Mouse (Mus musculus) CH12.LX (cell line): Measurements from ENCODE around the gene Ms4a5. TPM values are rescaled to one million over a fixed set of nuclear protein-coding genes. Genes with fewer than 3 reads are reported as not detected.

Experiments
- DNase-seq: peaks from one replicate; pipeline ENCODE4 v3.0.0-alpha.2; 2013; ENCODE audit errors: extremely low read depth
- H3K27ac ChIP-seq: 2 replicates; pipeline ENCODE4 v1.5.1; 2012; ENCODE audit warnings: low read depth, mild to moderate bottlenecking, control low read depth, moderate library complexity; ENCODE audit not compliant: insufficient read depth
- H3K27me3 ChIP-seq: replicated peaks from 2 replicates; pipeline ENCODE3; 2012; ENCODE audit warnings: inconsistent platforms
- H3K36me3 ChIP-seq, 2 experiments: replicated peaks in 1 of 2; 2 replicates each; pipeline versions ENCODE3 to v1.6.1; 2012; ENCODE audit warnings: inconsistent platforms in 1 of 2, low read length in 1 of 2, mild to moderate bottlenecking in 1 of 2, mixed read lengths in 1 of 2, moderate library complexity in 1 of 2; ENCODE audit not compliant: control insufficient read depth in 1 of 2, insufficient read depth in 1 of 2
- H3K4me1 ChIP-seq, 2 experiments: 2 replicates each; pipeline ENCODE4 v1.6.1; 2012; ENCODE audit warnings: inconsistent platforms in 1 of 2, moderate library complexity in 1 of 2; ENCODE audit not compliant: insufficient read depth in 2 of 2, control insufficient read depth in 1 of 2
- H3K4me2 ChIP-seq: 2 replicates; pipeline ENCODE4 v1.6.1; 2012; ENCODE audit warnings: low read depth, mild to moderate bottlenecking, control low read depth; ENCODE audit not compliant: poor library complexity, insufficient read depth, severe bottlenecking
- H3K4me3 ChIP-seq, 3 experiments: fragments of 150-350 bp in 1 of 3; sonication (generic) in 1 of 3; replicated peaks in 1 of 3; 2 replicates each; pipeline versions ENCODE3 to v1.5.1; 2011 to 2012; ENCODE audit warnings: low read depth in 2 of 3, low read length in 2 of 3, mild to moderate bottlenecking in 2 of 3, moderate library complexity in 2 of 3, control low read depth in 1 of 3, improper control_type of control experiment in 1 of 3, inconsistent platforms in 1 of 3, mixed read lengths in 1 of 3; ENCODE audit not compliant: poor library complexity in 1 of 3
- H3K79me2 ChIP-seq: replicated peaks from 2 replicates; pipeline ENCODE4 v1.6.1; 2012; ENCODE audit warnings: mild to moderate bottlenecking, moderate library complexity; ENCODE audit not compliant: control insufficient read depth, poor library complexity, insufficient read depth, severe bottlenecking; ENCODE audit errors: extremely low read depth
- H3K9ac ChIP-seq: 2 replicates; pipeline ENCODE4 v1.6.1; 2012; ENCODE audit warnings: low read depth, mild to moderate bottlenecking, control low read depth, moderate library complexity; ENCODE audit not compliant: insufficient read depth
- H3K9me3 ChIP-seq: replicated peaks from 2 replicates; pipeline ENCODE3; 2012; ENCODE audit warnings: low read length, inconsistent platforms, mixed read lengths
- BHLHE40 ChIP-seq: IDR thresholded peaks from 2 replicates; pipeline ENCODE4 v1.6.1; 2011; ENCODE audit warnings: mild to moderate bottlenecking, low read depth, low read length, improper control_type of control experiment
- CHD2 ChIP-seq: IDR thresholded peaks from 2 replicates; pipeline ENCODE4 v1.6.1; 2011; ENCODE audit warnings: low read length, improper control_type of control experiment
- E2F4 ChIP-seq: IDR thresholded peaks from 2 replicates; pipeline ENCODE4 v1.6.1; 2011; ENCODE audit warnings: low read depth, low read length, improper control_type of control experiment; ENCODE audit not compliant: insufficient replicate concordance
- ETS1 ChIP-seq: conservative IDR thresholded peaks from 2 replicates; pipeline ENCODE4 v1.6.1; 2012; ENCODE audit warnings: low read depth, mild to moderate bottlenecking, inconsistent platforms, low read length, improper control_type of control experiment, moderate library complexity
- GABPA ChIP-seq: IDR thresholded peaks from 2 replicates; pipeline ENCODE4 v1.6.1; 2012; ENCODE audit warnings: low read depth, low read length, improper control_type of control experiment, inconsistent platforms; ENCODE audit not compliant: insufficient replicate concordance
- HCFC1 ChIP-seq: IDR thresholded peaks from 2 replicates; pipeline ENCODE4 v1.6.1; 2012; ENCODE audit warnings: low read depth, mild to moderate bottlenecking, inconsistent platforms, low read length, improper control_type of control experiment
- IRF4 ChIP-seq: IDR thresholded peaks from 2 replicates; pipeline ENCODE4 v1.6.1; 2014; ENCODE audit warnings: low read depth, mild to moderate bottlenecking, inconsistent platforms, low read length, improper control_type of control experiment
- JUN ChIP-seq: IDR thresholded peaks from 2 replicates; pipeline ENCODE4 v1.6.1; 2011; ENCODE audit warnings: low read depth, mild to moderate bottlenecking, low read length, improper control_type of control experiment, moderate library complexity; ENCODE audit not compliant: insufficient read depth
- JUND ChIP-seq: conservative IDR thresholded peaks from 2 replicates; pipeline ENCODE4 v1.6.1; 2011; ENCODE audit warnings: low read depth, low read length, improper control_type of control experiment
- MAX ChIP-seq: IDR thresholded peaks from 2 replicates; pipeline ENCODE4 v1.6.1; 2011; ENCODE audit warnings: low read length, improper control_type of control experiment
- MAZ ChIP-seq: IDR thresholded peaks from 2 replicates; pipeline ENCODE4 v1.6.1; 2012; ENCODE audit warnings: low read depth, mild to moderate bottlenecking, inconsistent platforms, low read length, improper control_type of control experiment, moderate library complexity
- MEF2A ChIP-seq: IDR thresholded peaks from 2 replicates; pipeline ENCODE4 v1.6.1; 2014; ENCODE audit warnings: low read depth, mild to moderate bottlenecking, inconsistent platforms, low read length, improper control_type of control experiment, borderline replicate concordance
- MXI1 ChIP-seq: IDR thresholded peaks from 2 replicates; pipeline ENCODE4 v1.6.1; 2011; ENCODE audit warnings: mild to moderate bottlenecking, low read depth, low read length, improper control_type of control experiment
- MYC ChIP-seq: IDR thresholded peaks from 2 replicates; pipeline ENCODE4 v1.6.1; 2011; ENCODE audit warnings: low read depth, mild to moderate bottlenecking, improper control_type of control experiment, low read length
- NRF1 ChIP-seq: IDR thresholded peaks from 2 replicates; pipeline ENCODE4 v1.6.1; 2014; ENCODE audit warnings: low read depth, mild to moderate bottlenecking, inconsistent platforms, low read length, improper control_type of control experiment, moderate library complexity
- POLR2A ChIP-seq: IDR thresholded peaks from 2 replicates; pipeline ENCODE4 v1.6.1; 2011; ENCODE audit warnings: low read depth, mild to moderate bottlenecking, improper control_type of control experiment, low read length
- POLR2AphosphoS2 ChIP-seq: IDR thresholded peaks from 2 replicates; pipeline ENCODE4 v1.6.1; 2011; ENCODE audit warnings: low read depth, low read length, improper control_type of control experiment
- RCOR1 ChIP-seq: conservative IDR thresholded peaks from 2 replicates; pipeline ENCODE4 v1.6.1; 2012; ENCODE audit warnings: low read depth, mild to moderate bottlenecking, inconsistent platforms, low read length, improper control_type of control experiment
- SIN3A ChIP-seq: IDR thresholded peaks from 2 replicates; pipeline ENCODE4 v1.6.1; 2012; ENCODE audit warnings: low read length, improper control_type of control experiment, inconsistent platforms
- SMC3 ChIP-seq: IDR thresholded peaks from 2 replicates; pipeline ENCODE4 v1.6.1; 2011; ENCODE audit warnings: low read depth, low read length, improper control_type of control experiment
- TCF12 ChIP-seq: IDR thresholded peaks from 2 replicates; pipeline ENCODE4 v1.6.1; 2014; ENCODE audit warnings: low read depth, mild to moderate bottlenecking, inconsistent platforms, low read length, improper control_type of control experiment
- USF1 ChIP-seq: IDR thresholded peaks from 2 replicates; pipeline ENCODE4 v1.6.1; 2014; ENCODE audit warnings: low read depth, mild to moderate bottlenecking, inconsistent platforms, low read length, improper control_type of control experiment
- ZC3H11A ChIP-seq: IDR thresholded peaks from 2 replicates; pipeline ENCODE4 v1.6.1; 2012; ENCODE audit warnings: low read depth, mild to moderate bottlenecking, inconsistent platforms, low read length, improper control_type of control experiment
- ZKSCAN1 ChIP-seq: IDR thresholded peaks from 2 replicates; pipeline ENCODE4 v1.6.1; 2012; ENCODE audit warnings: low read depth, inconsistent platforms, low read length, improper control_type of control experiment, borderline replicate concordance
- dilution Hi-C: fragments of 300-500 bp; cut with MboI; formaldehyde crosslinking; loops from 2 replicates; pipeline ENCODE4 v1.14.3; 2020; ENCODE audit warnings: low sequenced_read_pairs; ENCODE audit not compliant: extremely low pct_unique_long_range_greater_than_20kb, extremely low pct_ligation_motif_present
- in situ Hi-C: fragments of 300-500 bp; cut with MboI; formaldehyde crosslinking; loops from 3 replicates; pipeline ENCODE4 v1.14.3; 2019; ENCODE audit warnings: low sequenced_read_pairs, low pct_ligation_motif_present, low pct_unique_long_range_greater_than_20kb, mixed read lengths
- polyA plus RNA-seq: library from polyadenylated mRNA; unstranded; fragments of >175 nt; gene quantifications from 2 replicates; pipeline ENCODE4 v1.2.1, GENCODE M21; 2012; ENCODE audit warnings: low read depth; ENCODE audit not compliant: insufficient read length
- total RNA-seq, 2 experiments: library from RNA; depleted of rRNA; stranded (reverse); fragments of 300-350 nt in 1 of 2; fragments of >200 nt in 1 of 2; gene quantifications; 2 replicates each; pipeline ENCODE4 v1.2.3; 2012 to 2014

Ms4a5 gene
- total and polyA plus RNA-seq, 3 experiments = not detected

- Histone ChIP-seq H3K9ac (peak overlapping the region; percentile 23), H3K27me3 (no peaks in the 10 kb centered on the region), H3K4me1 (peaks cover 2 to 6% of the 10 kb centered on the region in 2 experiments; a peak in 2 of 4 replicates), H3K79me2 (no peaks in the 10 kb centered on the region), H3K4me2 (peak overlapping the region; percentile 9), H3K4me3 (peak overlapping the region; percentile 47 to 61 (median 48))
- in situ Hi-C loops = no loop called here
- DNase-seq = peak; percentile 64
- TF ChIP-seq POLR2A (0 out of 2 replicates have a peak, but pooled peaks have one; percentile 23), MYC (peak; percentile 88), MAX (peak; percentile 76), IRF4 (0 out of 2 replicates have a peak, but pooled peaks have one; percentile 4), SIN3A (no peak), USF1 (no peak), MXI1 (peak; percentile 80; the same call in 1 of the 2 replicates), E2F4 (no peak), ETS1 (peak; percentile 7; the same call in 1 of the 2 replicates), JUND (no peak), POLR2AphosphoS2 (no peak), BHLHE40 (peak; percentile 53; the same call in 1 of the 2 replicates)
- TF ChIP-seq, all 38 proteins: peak for 7
- Histone ChIP-seq H3K27ac (peak overlapping the region; percentile 47), H3K36me3 (no peaks in the 10 kb centered on the region), H3K9me3 (no peaks in the 10 kb centered on the region)
- dilution Hi-C loops = no loop called here
Observed at GRCm38 (mm10) chr19:11292990-11293389, 9.3 kb upstream of the Ms4a5 start.

- Histone ChIP-seq H3K4me1 (peaks cover 0 to 3% of the 10 kb centered on the region in 2 experiments; a peak in 1 of 4 replicates), H3K36me3 (no peaks in the 10 kb centered on the region), H3K4me2 (no peak overlapping the region), H3K27ac (no peak overlapping the region), H3K27me3 (no peaks in the 10 kb centered on the region), H3K4me3 (no peak overlapping the region), H3K79me2 (no peaks in the 10 kb centered on the region), H3K9me3 (no peaks in the 10 kb centered on the region), H3K9ac (no peak overlapping the region)
- in situ Hi-C loops = no loop called here
- TF ChIP-seq ZKSCAN1 = no peak
- no peak for TF ChIP-seq MEF2A
- TF ChIP-seq MYC = no peak
- no peak for TF ChIP-seq ETS1
- no peak for TF ChIP-seq HCFC1
- TF ChIP-seq MAX = no peak
- TF ChIP-seq GABPA = no peak
- no peak for TF ChIP-seq JUN
- no peak for TF ChIP-seq CHD2
- TF ChIP-seq E2F4 = no peak
- TF ChIP-seq TCF12 = no peak
- TF ChIP-seq POLR2A = no peak
- TF ChIP-seq ZC3H11A = no peak
- TF ChIP-seq RCOR1 = no peak
- no peak for TF ChIP-seq MAZ
- no peak for TF ChIP-seq NRF1
- no peak for TF ChIP-seq SMC3
- TF ChIP-seq POLR2AphosphoS2 = no peak
- TF ChIP-seq BHLHE40 = no peak
- no peak for DNase-seq
- dilution Hi-C loops = no loop called here
Observed at GRCm38 (mm10) chr19:11280223-11280622, 3.5 kb downstream of the Ms4a5 start.
